Mouse (Mus musculus) small intestine, adult 2 months (tissue): ENCODE data around the gene Olfr1411. TPM values are rescaled to one million over a fixed set of nuclear protein-coding genes. Genes with fewer than 3 reads are reported as not detected.

Source experiments
- H3K27ac ChIP-seq: fragments of 200-500 bp; 2 replicates; pipeline ENCODE4 v1.5.1; 2012; ENCODE audit warnings: low read depth, low read length, control low read depth, inconsistent platforms; ENCODE audit not compliant: insufficient read depth
- H3K27me3 ChIP-seq: fragments of 200-500 bp; 2 replicates; pipeline ENCODE4 v1.6.1; 2012; ENCODE audit warnings: mild to moderate bottlenecking, moderate library complexity, low read length, inconsistent platforms; ENCODE audit not compliant: control insufficient read depth, insufficient read depth
- H3K36me3 ChIP-seq: fragments of 200-500 bp; 2 replicates; pipeline ENCODE4 v1.6.1; 2012; ENCODE audit warnings: mild to moderate bottlenecking, low read length, control low read depth, inconsistent platforms; ENCODE audit not compliant: control insufficient read depth, insufficient read depth
- H3K4me1 ChIP-seq: fragments of 200-500 bp; 2 replicates; pipeline ENCODE4 v1.6.1; 2012; ENCODE audit warnings: low read length, inconsistent platforms, mixed read lengths; ENCODE audit not compliant: control insufficient read depth, insufficient read depth, insufficient read length
- H3K4me3 ChIP-seq: fragments of 200-500 bp; 2 replicates; pipeline ENCODE4 v1.5.1; 2012; ENCODE audit warnings: low read depth, mild to moderate bottlenecking, control low read depth, inconsistent platforms, low read length, moderate library complexity
- CTCF ChIP-seq: fragments of 200-500 bp; IDR thresholded peaks from 2 replicates; pipeline ENCODE4 v1.5.1; 2012; ENCODE audit warnings: low read depth, mild to moderate bottlenecking, control low read depth, inconsistent platforms, low read length, moderate library complexity, mixed read lengths; ENCODE audit not compliant: insufficient replicate concordance, insufficient read length; ENCODE audit errors: extremely low read depth
- POLR2A ChIP-seq: fragments of 200-500 bp; IDR thresholded peaks from 2 replicates; pipeline ENCODE4 v1.6.1; 2012; ENCODE audit warnings: low read depth, mild to moderate bottlenecking, control low read depth, inconsistent platforms, low read length, moderate library complexity
- WGBS: fragments of 180-500 bp; shearing (Covaris S2); methylation state at CpG from one replicate; pipeline ENCODE4 v1.1.7; 2018; 5-methylcytosine and 5-hydroxymethylcytosine counted together
- polyA plus RNA-seq: library from polyadenylated mRNA; depleted of rRNA; stranded (reverse); fragments of >200 nt; gene quantifications from 2 replicates; pipeline ENCODE4 v1.2.3, GENCODE M21; 2012

The Olfr1411 gene
- polyA plus RNA-seq, 1 experiment = not detected

DNA sequence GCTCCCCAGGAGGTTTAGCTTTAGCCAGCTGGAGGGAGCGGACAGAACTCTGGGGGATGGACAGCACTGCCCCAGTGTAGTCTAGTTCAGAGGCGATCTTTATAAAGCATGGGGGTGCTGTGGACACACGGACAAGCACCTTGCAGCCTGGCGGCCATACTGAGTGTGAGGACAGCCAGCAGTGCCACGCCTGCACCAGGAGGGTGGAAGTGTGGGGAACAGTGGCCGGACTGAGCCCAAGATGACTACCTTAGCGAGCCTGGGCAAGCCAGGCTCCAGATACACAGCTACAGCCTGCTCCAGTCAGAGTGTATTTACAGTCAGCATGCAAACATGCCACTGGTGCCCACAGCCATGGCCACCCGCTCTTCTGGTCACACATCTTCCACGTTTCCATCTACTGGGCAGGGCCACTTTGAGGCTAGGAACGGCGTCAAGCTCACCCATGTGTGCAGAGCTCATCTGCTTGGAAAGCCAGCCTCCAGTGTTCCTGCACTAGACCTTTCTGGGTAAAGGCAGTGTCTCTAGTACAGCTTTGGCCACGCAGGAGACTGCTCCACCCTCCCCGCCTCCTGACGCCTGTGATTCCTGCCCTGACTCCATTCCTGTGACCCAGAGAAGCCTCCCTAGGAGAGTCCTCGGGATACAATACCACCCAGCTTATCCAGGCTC, 43.4 kb downstream of the Olfr1411 start:
- Histone ChIP-seq H3K27ac (no peak overlapping the region), H3K27me3 (no peaks in the 10 kb centered on the region), H3K36me3 (peaks cover 16% of the 10 kb centered on the region; the same call in 1 of the 2 replicates), H3K4me3 (no peak overlapping the region), H3K4me1 (peaks cover 8% of the 10 kb centered on the region; the same call in 1 of the 2 replicates)
- WGBS = 89% methylated on average over 15 of the region's 15 CpGs
- no peak for TF ChIP-seq POLR2A
- no peak for TF ChIP-seq CTCF

DNA sequence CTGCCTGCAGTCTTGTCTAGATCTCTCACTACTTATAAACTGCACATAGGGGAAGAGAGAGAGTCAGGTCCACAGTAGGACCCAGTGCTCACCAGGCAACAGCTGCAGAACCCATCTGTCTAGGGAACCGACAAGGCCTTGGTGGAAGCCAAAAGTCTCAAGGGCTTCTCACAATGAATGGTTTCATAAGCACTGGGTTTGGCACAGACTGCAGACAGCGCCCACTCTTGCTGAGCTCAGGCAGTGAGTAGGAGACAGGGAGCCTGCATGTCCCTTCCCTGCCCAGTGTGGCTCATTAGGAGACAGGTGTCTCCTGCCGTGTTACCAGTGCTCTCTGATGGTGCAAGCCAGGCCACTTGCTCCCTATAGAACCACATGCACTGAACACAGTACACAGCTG, 44.0 kb downstream of the Olfr1411 start:
- Histone ChIP-seq H3K27me3 (no peaks in the 10 kb centered on the region), H3K27ac (no peak overlapping the region), H3K4me3 (no peak overlapping the region), H3K4me1 (peaks cover 8% of the 10 kb centered on the region; the same call in 1 of the 2 replicates), H3K36me3 (peaks cover 16% of the 10 kb centered on the region; the same call in 1 of the 2 replicates)
- TF ChIP-seq CTCF = no peak
- TF ChIP-seq POLR2A = no peak
- WGBS = 78% methylated on average over 3 of the region's 3 CpGs

DNA sequence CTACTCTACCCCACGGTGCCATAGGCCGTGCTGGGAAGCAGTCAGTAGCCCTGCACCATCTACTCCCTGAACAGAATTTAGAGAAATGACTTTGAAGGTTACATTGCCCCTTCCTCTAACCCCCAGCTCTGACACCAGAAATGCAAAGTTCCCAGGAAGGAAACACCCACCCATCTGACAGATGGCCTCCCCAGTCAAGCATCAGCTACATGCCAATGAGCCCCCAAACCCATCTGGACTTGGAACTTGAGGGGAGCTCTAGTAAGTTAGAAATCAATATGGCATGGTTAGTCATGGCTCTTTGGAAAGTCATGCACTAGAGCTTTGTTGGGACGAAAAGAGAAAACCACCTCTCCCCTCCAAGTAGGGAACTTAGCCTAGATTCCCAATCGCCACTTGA, 44.5 kb downstream of the Olfr1411 start:
- H3K36me3 ChIP-seq = peaks cover 16% of the 10 kb centered on the region; the same call in 1 of the 2 replicates
- no peak overlapping the region for H3K27ac ChIP-seq
- H3K4me3 ChIP-seq = no peak overlapping the region
- TF ChIP-seq POLR2A (no peak), CTCF (no peak)
- peaks cover 8% of the 10 kb centered on the region; the same call in 1 of the 2 replicates for H3K4me1 ChIP-seq
- H3K27me3 ChIP-seq = no peaks in the 10 kb centered on the region
- WGBS = 96% methylated on average over 4 of the region's 4 CpGs

DNA sequence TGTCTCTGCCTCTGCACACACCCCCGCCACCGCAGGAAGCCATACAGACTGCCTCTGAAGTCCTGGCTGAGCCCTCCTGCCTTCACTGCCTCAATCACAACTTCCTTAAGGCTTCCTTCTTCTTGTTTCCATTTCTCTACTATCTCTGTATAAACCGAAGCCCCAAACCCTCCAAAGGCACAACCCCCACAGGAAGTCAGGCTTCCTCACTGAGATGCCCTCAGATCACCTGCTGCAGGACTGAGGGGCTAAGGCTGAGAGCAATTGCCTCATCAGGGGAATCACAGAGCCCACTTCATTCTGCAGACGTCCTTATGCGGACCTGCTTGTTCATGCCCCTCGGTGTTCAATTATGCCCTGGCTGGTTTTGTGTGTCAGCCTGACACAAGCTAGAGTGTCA, 46.2 kb downstream of the Olfr1411 start:
- Histone ChIP-seq H3K36me3 (peaks cover 16% of the 10 kb centered on the region; the same call in 1 of the 2 replicates), H3K4me3 (0 out of 2 replicates have a peak overlapping the region, but pooled peaks have one; percentile 4), H3K27ac (no peak overlapping the region), H3K4me1 (peaks cover 8% of the 10 kb centered on the region; the same call in 1 of the 2 replicates), H3K27me3 (no peaks in the 10 kb centered on the region)
- 79% methylated on average over 6 of the region's 6 CpGs for WGBS
- TF ChIP-seq POLR2A (no peak), CTCF (no peak)

DNA sequence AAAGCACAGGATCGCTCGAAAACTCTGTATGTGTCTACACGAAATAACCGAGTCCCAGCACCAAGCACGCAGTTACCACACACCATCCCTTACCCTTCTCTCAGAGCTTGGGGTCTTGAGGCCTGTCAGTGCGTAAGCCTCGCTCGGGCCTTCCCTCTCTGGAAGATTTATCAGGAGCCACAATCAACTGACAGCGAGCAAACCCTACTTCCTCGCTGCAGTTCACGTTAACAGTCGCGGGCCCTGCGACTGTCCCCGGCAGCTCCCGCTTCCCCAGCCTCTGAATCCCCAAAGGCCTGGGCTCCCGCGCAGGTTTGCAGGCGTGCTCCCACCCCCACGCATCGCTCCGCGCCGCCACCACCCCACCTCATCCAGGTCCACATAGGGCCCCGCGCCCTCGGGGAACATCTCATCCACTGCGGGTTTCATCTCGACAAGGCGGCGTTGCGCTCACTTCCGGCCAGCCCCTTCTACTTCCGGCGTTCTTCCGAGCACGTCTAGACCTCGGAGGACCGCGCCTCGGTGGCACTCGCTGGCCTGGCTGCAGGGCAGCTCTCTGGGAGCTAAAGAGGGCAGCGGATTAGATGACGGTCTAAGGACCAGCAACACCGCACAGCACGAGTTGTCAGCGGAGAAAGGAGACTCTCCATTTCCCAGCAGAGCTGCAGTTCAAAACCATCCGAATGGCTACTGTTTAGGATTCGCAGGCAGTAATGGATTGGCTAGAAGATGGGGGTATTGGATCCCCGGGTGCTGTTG, 47.5 kb downstream of the Olfr1411 start, which contains the start of gene Cops9:
Cops9 (minus strand) TSS at position 472 of the 759 bp plus-strand sequence.
- 3% methylated on average over 50 of the region's 50 CpGs for WGBS
- H3K36me3 ChIP-seq = peaks cover 11% of the 10 kb centered on the region; the same call in 1 of the 2 replicates
- H3K4me1 ChIP-seq = peaks cover 8% of the 10 kb centered on the region; the same call in 1 of the 2 replicates
- no peak within 1 kb of the TSS for H3K27ac ChIP-seq
- TF ChIP-seq POLR2A (peak; percentile 81), CTCF (0 out of 2 replicates have a peak, but pooled peaks have one; percentile 5)
- H3K27me3 ChIP-seq = no peaks in the 10 kb centered on the region
- peak within 1 kb of the TSS; percentile 71 for H3K4me3 ChIP-seq

DNA sequence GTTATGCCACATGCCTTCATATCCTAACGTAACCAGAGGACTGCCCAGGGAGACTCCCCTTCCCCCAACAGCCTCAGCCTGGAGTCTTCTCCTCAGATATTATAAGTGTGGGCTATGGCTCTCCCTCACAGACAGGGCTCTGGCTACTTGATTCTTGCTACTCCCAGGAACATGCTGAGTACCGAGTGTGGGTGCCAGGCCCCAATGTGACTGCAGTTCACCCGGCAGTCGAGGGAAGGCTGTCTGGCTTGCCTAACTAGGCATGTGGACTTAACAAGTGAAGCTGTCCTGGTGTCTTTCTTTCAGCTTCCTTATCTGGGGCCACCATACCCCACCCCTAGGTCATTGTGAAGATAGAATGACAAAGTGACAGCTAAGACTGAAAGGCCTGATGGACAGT, 49.5 kb downstream of the Olfr1411 start:
- WGBS = 68% methylated on average over 4 of the region's 4 CpGs
- no peak for TF ChIP-seq POLR2A
- no peak for TF ChIP-seq CTCF
- H3K36me3 ChIP-seq = no peaks in the 10 kb centered on the region; the same call in 1 of the 2 replicates
- peaks cover 10% of the 10 kb centered on the region; the same call in 1 of the 2 replicates for H3K4me1 ChIP-seq
- H3K27me3 ChIP-seq = no peaks in the 10 kb centered on the region
- H3K27ac ChIP-seq = no peak overlapping the region
- H3K4me3 ChIP-seq = no peak overlapping the region

DNA sequence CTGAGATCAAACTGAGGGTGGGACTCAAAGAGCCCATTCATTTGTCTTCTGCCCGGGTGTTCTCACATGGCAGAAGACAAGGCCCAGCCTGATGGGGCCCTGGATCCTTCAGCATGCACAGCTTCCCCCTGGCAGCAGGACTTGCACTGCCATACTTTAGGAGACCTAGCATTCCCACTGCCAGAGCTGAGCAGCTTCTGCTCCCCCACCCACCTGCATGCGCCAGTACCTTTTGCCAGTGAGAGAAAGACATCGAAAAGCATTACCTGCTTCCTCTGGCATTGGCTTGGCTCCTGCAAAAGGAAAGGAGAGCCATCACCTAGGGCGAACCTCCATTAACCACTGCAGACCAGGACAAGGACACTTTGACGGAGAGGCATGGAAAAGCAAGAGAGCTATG, 50.7 kb downstream of the Olfr1411 start:
- Histone ChIP-seq H3K4me1 (peaks cover 10% of the 10 kb centered on the region; the same call in 1 of the 2 replicates), H3K36me3 (no peaks in the 10 kb centered on the region), H3K4me3 (no peak overlapping the region), H3K27ac (no peak overlapping the region), H3K27me3 (no peaks in the 10 kb centered on the region)
- WGBS = 77% methylated on average over 5 of the region's 5 CpGs
- TF ChIP-seq CTCF = no peak
- no peak for TF ChIP-seq POLR2A
